Mouse (Mus musculus) inflammation-experienced regulatory T-cells, adult 6 months (primary cell): ENCODE measurements around the gene Apol9b. TPM values are rescaled to one million over a fixed set of nuclear protein-coding genes. Genes with fewer than 3 reads are reported as not detected.

Experiments
- ATAC-seq: one replicate; pipeline ENCODE4 v1.8.0; 2017
- polyA plus RNA-seq, 3 experiments: library from polyadenylated mRNA; unstranded; fragments of 100-300 nt; shearing (Covaris generic); gene quantifications; one replicate each; pipeline ENCODE4 v1.2.1; 2017

Apol9b gene
- polyA plus RNA-seq, 3 experiments from 2014 or later, result 8.5 to 51.6 (median 42.3) TPM

- no peak for ATAC-seq
These were observed 53.7 kb downstream of the Apol9b start for GRCm38 (mm10) chr15:77782449-77783014.

- ATAC-seq, result no peak
These were observed 55.4 kb downstream of the Apol9b start for GRCm38 (mm10) chr15:77784039-77784824.

- no peak for ATAC-seq
These were observed 57.0 kb downstream of the Apol9b start for GRCm38 (mm10) chr15:77785807-77786206.

Other genes with a start within 250 kb of the Apol9b start
- gene Apol11a, start 220.8 kb upstream of the Apol9b start, polyA plus RNA-seq, result not detected
- gene Apol7c, start 195.7 kb upstream of the Apol9b start, polyA plus RNA-seq, result 1 to 10 TPM in 1 of 3 experiments, not detected in 2; 1.9 TPM
- not detected for gene 1700025B11Rik, start 167.1 kb upstream of the Apol9b start, polyA plus RNA-seq
- 1 to 10 TPM; 2.1 to 9.7 (median 8.8) TPM for gene Apol10b, start 132.9 kb upstream of the Apol9b start, polyA plus RNA-seq
- not detected for gene Gm36245, start 129.8 kb upstream of the Apol9b start, polyA plus RNA-seq
- under 1 TPM in 2 of 3 experiments, not detected in 1; 0.29 to 0.71 TPM for gene Apol11b, start 85.8 kb upstream of the Apol9b start, polyA plus RNA-seq
- 100 to 1,000 TPM in 1 of 3 experiments, 10 to 100 TPM in 2; 64.9 to 108 (median 93.0) TPM for gene Apol7e, start 30.2 kb upstream of the Apol9b start, polyA plus RNA-seq
- gene Apol8, start 28.0 kb downstream of the Apol9b start, polyA plus RNA-seq, result 1 to 10 TPM in 1 of 3 experiments, not detected in 2; 1.2 TPM
- 100 to 1,000 TPM; 218 to 293 (median 259) TPM for gene Myh9, start 113.1 kb downstream of the Apol9b start, polyA plus RNA-seq
- 100 to 1,000 TPM; 178 to 243 (median 221) TPM for gene Txn2, start 200.0 kb downstream of the Apol9b start, polyA plus RNA-seq
- 1 to 10 TPM; 1.5 to 4.6 (median 2.5) TPM for gene Foxred2, start 227.7 kb downstream of the Apol9b start, polyA plus RNA-seq
- gene Eif3d, start 241.8 kb downstream of the Apol9b start, polyA plus RNA-seq, result 100 to 1,000 TPM; 129 to 182 (median 175) TPM